Mouse (Mus musculus) kidney, postnatal 14 days (tissue): ENCODE data around the gene Rhob.
A peak's percentile ranks its signal among the peaks of the same experiment; 100 is the strongest.

Source experiments
- DNase-seq: peaks from one replicate; pipeline ENCODE4 v3.0.0; 2022; ENCODE audit warnings: mixed read lengths

Gene Rhob

GRCm38 (mm10) chr12:8499871-8500596, at the start of gene Rhob:
Gene Rhob (minus strand): TSS chr12:8500009.
- peak; percentile 98 for DNase-seq

- DNase-seq, result peak; percentile 78
Measured at GRCm38 (mm10) chr12:8547357-8547756, 47.5 kb upstream of the Rhob start.

DNA sequence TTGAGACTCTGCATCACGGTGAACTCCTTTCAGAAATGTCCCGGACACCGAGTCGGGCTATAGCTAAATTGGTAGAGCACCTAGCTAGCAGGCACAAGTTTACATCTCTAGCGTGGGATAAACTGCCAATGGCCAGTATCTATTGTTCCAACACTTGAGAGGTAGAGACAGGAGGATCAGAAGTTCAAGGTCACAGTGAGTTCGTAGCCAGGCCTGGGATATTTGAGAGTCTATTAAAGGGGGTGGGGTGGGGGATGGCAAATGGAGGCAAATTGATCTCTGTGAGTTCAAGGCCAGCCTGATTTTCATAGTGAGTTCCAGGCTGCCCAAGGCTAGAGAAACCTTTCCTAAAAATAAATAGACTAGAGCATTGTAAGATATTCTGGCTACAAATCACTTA, 47.0 kb upstream of the Rhob start:
- DNase-seq, result no peak

GRCm38 (mm10) chr12:8545066-8545610, 45.3 kb upstream of the Rhob start:
- DNase-seq, result no peak

- no peak for DNase-seq
Measured at GRCm38 (mm10) chr12:8542371-8542770, 42.6 kb upstream of the Rhob start.

DNA sequence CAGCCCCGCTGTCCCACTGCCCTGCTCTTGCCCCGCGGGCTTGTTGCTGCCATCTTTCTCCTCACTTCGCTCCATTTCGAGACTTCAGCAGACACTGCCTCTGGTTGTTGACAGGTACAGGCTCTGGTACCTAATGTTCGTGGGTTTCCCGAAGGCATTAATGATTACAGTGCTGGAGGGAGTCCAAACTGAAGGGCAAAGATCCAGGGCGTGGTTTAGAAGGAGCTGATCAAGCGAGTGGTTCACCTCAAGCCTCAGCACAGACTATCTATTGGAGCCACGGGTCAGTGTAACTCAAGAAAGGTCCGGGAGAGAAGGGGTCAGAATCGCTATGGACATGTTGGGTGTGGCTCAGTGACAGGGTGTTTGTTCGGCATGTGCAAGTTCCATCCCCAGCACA, 39.7 kb upstream of the Rhob start:
- DNase-seq, result peak; percentile 63

- DNase-seq, result no peak
Measured at GRCm38 (mm10) chr12:8537291-8537690, 37.5 kb upstream of the Rhob start.

DNA sequence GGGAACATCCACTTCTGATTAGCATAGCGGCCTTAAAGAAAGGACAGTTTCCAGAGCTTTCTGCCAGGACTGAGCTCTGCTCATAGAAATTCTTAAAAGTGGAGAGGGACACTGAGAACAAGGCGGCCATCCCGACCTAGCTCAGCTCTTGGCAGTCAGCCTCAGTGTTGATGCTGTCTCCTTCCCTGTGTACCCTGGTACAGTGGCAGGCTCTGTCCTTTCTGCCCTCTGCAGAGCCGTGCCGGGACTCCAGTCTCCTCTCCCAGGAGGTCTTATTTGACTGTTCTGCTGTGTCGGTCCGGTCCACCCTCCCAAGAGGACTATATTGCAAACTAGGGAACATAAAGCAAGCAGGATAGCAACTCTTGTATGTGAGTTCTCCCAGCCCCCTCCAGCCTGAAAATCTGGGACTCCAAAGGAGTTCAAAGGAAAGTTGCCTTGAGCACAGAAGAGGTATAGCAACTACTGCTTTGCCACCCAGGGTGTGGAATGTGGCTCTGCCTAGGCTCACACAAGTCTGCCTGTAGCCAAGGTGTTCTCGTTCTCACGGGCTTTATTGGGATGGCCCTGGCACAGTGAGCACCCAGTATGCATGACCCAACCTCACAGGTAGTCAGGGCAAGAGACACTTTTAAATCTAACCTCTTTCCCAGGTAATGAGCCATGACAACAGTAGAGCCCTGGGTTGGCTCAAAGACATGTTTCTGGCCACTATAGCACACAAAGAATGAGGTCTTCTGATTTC, 36.6 kb upstream of the Rhob start:
- peak; percentile 45 for DNase-seq

DNA sequence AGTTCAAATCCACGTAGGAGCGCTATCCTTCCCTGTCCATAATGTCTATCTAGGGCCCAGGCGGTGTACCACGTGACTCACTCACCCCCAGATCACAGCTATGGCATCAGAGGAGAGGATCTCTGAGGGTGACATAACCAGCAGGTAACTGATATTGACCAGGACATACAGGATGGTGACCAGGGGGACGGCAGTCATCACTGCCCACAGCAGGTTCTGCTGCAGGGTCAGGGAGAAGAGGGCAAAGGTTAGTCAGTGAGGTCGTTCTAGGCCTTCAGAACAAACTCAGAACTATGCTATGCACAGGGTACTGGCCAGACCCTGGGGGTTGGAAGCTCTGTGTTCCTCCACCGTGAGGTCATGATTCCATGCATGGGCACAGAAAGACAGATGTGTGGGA, 35.8 kb upstream of the Rhob start:
- DNase-seq, result no peak

DNA sequence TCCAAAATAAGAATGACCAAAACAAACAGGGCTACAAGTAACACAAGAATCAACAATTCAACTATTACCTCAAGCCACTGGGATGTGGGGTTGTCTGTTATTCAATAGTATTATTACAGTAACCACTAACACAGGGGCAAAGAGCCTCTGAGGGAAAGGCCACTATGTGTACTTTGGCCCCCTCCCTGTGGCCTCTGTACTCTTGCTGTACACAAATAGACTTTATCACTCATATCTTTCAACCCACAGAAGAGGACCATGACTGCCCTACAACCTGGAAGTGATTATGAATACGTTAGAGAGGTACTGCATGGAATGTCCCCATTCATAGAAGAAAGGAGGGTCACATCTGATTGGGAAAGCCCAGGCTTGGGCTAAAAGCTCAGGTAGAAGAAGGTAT, 35.1 kb upstream of the Rhob start:
- no peak for DNase-seq

DNA sequence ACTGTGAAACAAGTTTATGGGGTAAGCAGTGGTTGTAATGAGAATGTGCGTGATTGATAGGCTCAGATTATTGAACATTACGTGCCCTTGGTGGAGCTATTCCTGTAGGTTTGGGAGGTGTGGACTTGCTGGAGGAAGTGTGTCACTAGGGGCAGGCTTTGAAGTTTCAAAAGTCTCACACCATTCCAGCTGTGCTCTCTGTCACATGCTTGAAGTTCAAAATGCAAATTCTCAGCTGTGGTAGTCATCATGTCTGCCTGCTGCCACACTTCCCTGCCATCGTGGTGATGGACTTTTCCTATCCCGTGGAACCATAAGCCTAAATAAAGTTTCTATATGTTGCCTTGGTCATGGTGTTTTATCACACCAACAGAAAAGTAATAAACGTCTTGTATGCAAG, 28.0 kb upstream of the Rhob start:
- no peak for DNase-seq

DNA sequence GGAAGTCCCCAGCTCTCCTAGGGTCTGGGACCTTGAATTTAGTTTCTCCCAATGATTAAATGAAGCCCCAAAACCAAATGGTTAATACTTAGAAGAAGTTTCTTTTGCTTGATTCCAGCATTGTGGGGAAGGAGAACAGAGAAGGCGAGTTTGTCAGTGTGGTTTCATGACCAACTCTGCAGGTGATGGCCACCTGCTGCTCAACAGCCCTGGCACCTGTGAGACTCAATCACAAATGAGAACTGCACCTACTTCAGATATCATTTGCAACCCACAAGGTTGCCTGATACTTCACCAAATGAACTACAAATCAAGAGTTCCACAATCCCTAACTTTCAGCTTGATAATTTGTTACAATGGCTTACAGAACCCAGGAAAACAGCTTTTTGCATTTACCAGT, 27.4 kb upstream of the Rhob start:
- no peak for DNase-seq

- DNase-seq, result no peak
Measured at GRCm38 (mm10) chr12:8524062-8524461, 24.3 kb upstream of the Rhob start.

GRCm38 (mm10) chr12:8522711-8523110, 22.9 kb upstream of the Rhob start:
- no peak for DNase-seq

DNA sequence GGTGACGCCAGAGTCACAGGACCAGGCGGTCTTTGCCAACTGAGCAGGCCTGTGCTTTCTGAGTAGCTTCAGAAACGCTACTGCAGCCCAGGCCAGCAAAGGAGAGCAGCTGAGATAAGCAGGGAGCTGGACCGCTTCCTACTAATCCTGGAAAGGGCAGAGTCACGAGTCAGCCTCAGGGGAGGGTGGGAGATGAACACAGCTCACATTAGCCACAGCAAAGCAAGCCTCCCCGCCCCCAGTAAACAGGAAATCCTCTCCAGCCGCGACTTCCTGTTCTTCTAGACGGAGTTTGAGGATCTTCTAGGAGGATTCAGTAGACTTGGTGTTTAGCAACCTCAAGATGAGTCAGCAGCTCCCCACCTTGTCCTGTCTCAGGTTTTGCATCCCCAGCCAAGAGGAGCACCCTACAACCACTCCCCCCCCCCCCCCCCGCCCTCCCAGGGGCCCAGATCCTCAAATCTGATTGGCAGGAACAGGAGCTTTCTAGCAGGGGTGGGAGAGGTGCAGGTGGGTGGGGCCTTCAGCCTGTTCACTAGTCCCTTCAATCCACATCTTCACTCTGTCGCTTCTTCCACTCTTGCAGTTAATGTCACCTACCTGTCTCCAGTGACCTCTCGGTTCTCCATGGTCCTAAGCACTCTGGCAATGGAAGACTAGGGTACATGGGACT, 21.7 kb upstream of the Rhob start:
- peak; percentile 73 for DNase-seq

GRCm38 (mm10) chr12:8519431-8520160, 19.8 kb upstream of the Rhob start:
- DNase-seq, result no peak

DNA sequence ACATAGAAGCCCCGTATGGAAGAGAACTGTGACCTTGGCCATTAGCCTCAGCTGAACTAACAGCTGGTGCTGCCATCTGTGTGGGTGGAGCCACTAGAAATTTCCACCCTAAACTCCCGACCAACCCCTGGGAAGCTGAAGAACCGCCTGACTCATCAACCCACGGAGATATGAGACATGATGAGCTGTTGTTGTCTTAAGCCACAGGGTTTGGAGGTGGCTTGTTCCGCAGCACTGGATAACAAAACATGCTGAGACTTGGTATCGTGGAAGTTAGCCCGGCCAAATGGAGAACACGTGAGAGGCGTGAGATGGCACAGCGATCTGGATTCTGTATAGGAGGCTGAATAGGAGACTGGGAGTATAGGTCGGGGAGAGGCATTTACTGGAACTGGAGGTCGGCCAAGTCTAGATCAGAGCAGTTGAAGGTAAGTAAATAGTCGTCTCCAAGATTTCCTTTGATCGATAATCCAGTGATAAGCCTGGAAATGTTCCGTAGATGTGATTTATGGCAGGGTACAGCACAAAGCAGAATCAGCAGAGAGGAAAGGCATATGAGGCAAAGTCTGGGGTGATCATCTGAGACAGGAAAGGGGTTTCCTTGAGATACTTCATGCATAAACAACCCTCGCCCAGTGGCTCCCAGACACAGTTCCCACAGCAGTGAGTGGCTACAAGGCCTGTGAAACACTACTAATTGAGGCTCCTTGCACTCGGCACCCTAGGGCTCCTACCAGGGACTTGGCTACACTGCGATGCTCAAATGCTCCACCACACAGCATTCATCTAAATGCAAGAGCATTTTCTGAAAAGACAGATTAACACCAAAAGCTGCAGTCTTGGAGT, 11.5 kb upstream of the Rhob start:
- DNase-seq, result no peak

GRCm38 (mm10) chr12:8510317-8510988, 10.6 kb upstream of the Rhob start:
- no peak for DNase-seq

DNA sequence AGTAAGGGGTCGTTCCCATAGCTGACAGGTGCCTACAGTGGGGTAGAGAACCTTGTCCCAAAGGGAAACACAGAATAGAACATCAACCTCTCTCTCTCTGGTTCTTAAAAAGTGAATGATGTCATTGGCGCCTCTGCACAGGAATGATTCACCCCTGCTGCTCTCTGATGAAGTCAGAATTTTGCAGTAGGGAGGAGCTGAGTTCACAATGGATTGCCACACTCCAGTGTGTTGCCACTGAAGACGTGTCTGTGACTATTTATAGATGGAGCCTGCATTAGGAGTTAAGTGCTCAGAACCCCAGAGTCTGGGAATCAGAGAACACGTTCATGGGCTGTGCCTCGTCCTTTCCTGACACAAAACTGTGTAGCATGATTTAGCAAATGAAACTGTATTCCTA, 9.9 kb upstream of the Rhob start:
- no peak for DNase-seq

DNA sequence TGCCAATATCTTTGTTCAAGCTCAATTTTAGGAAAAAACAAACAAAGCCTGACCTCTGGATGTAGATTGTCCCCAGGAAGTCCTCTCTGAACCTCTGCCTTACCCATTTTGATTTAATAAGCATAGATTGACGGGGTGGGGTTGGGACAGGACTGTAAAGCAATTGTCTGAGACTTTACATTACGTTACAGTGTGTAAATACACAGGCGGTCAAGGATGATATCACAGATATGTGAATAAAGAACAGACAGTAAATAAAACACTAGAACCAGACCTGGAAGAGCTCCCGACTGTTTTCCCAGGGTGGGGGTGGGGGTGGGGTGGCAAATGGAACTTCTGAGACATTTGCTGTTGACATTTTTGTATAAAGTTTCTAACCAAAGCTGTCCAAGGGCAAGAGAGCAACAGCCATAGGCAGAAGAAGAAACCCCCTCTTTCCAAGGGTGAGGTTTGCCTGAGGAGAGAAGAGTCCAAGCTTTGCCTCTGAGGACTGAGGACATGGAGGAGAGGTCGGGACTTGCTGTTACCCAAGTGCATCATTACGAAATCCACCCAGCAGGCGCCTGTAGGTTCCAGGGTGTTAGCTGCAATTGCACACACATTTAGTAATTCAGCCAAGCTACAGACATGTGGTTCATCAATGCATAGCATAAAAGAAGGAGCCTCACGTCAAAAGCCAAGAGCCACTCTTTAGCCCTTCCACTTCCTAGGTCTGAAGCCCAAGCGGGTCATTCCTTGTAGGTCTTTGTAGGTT, 7.3 kb upstream of the Rhob start:
- DNase-seq, result no peak

- DNase-seq, result no peak
Measured at GRCm38 (mm10) chr12:8504131-8504530, 4.3 kb upstream of the Rhob start.
